Mouse (Mus musculus): Measurements from ENCODE around the gene Ttc21a. TPM values are rescaled to one million over a fixed set of nuclear protein-coding genes. Genes with fewer than 3 reads are reported as not detected.

Gene Ttc21a
- total RNA-seq, 1 experiment, result 0.40 TPM

DNA sequence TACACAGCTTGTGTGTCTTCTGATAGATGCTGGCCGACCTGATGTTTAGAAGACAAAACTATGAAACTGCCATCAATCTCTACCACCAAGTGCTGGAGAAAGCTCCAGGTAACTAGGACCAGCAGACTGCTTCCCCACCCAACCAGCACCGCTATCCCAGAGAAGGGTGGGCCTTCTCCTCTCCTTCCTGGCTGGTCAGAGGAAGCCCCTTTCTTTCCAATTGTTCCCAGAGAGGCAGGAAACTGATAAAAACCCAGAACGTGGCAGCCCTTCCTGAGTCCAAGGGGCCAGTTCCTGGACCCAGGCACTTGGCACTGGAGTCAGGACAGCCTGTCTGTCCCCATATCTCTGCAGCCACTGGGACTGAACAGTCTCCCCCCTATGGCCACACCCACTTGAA, 26.8 kb downstream of the Ttc21a start:
- H3K27ac ChIP-seq (ENCODE audit: insufficient read depth, low read depth, low read length, poor library complexity, severe bottlenecking), result no peak overlapping the region
- no peak for DNase-seq (ENCODE audit: low read depth, low spot score)
- peaks cover 5 to 12% of the 10 kb centered on the region in 2 experiments; a peak in 3 of 4 replicates for H3K4me1 ChIP-seq (ENCODE audit: control insufficient read depth in 2 of 2, insufficient read depth in 2 of 2, low read length in 2 of 2, poor library complexity in 1 of 2)
- H3K9me3 ChIP-seq (ENCODE audit: control insufficient read depth, insufficient read depth, low read depth, low read length), result no peaks in the 10 kb centered on the region
- no peaks in the 10 kb centered on the region for H3K36me3 ChIP-seq (ENCODE audit: control insufficient read depth, insufficient read depth, low read length, poor library complexity, severe bottlenecking)
- H3K9ac ChIP-seq (ENCODE audit: insufficient read depth, low read depth, low read length, poor library complexity, severe bottlenecking), result no peak overlapping the region
- in situ Hi-C loops (cut with MboI; ENCODE audit: low sequenced_read_pairs in 2 of 2, unreplicated experiment in 2 of 2), result no loop called here
- TF ChIP-seq HCFC1 (IDR thresholded peaks at IDR 0.05; ENCODE audit: borderline replicate concordance, insufficient read depth, low read length) (no peak), ZC3H11A (IDR thresholded peaks at IDR 0.05; ENCODE audit: borderline replicate concordance, low read depth, low read length) (no peak), CHD2 (IDR thresholded peaks at IDR 0.05; ENCODE audit: low read depth, low read length) (no peak), MAFK (IDR thresholded peaks at IDR 0.05; ENCODE audit: insufficient read depth, low read depth, low read length) (no peak), ZNF384 (IDR thresholded peaks at IDR 0.05; ENCODE audit: low read depth, low read length) (no peak)
- no peak overlapping the region for H3K4me3 ChIP-seq (ENCODE audit: insufficient read depth in 1 of 2, low read depth in 1 of 2, low read length in 2 of 2, poor library complexity in 1 of 2, severe bottlenecking in 1 of 2)

DNA sequence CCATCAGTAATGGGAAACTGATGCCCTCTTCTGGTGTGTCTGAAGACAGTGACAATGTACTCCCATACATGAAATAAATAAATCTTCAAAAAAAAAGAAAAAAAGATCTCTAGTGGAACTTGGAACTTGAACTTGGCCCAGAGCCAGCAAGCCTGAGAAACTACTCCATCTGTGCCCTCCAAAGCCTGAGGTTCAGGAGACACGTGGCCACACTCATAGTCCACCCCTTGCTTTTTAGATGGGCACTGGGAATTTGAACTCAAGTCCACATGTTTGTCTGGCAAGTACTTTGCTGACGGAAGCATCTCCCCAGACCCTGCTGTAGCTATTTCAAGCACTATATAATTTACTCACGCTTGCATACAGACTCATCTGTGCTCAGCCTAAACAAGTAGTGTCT, 27.8 kb downstream of the Ttc21a start:
- Histone ChIP-seq H3K27ac (ENCODE audit: insufficient read depth, low read depth, low read length, poor library complexity, severe bottlenecking) (no peak overlapping the region), H3K9me3 (ENCODE audit: control insufficient read depth, insufficient read depth, low read depth, low read length) (no peaks in the 10 kb centered on the region), H3K4me3 (ENCODE audit: insufficient read depth in 1 of 2, low read depth in 1 of 2, low read length in 2 of 2, poor library complexity in 1 of 2, severe bottlenecking in 1 of 2) (no peak overlapping the region), H3K9ac (ENCODE audit: insufficient read depth, low read depth, low read length, poor library complexity, severe bottlenecking) (no peak overlapping the region), H3K36me3 (ENCODE audit: control insufficient read depth, insufficient read depth, low read length, poor library complexity, severe bottlenecking) (no peaks in the 10 kb centered on the region), H3K4me1 (ENCODE audit: control insufficient read depth in 2 of 2, insufficient read depth in 2 of 2, low read length in 2 of 2, poor library complexity in 1 of 2) (peaks cover 5 to 13% of the 10 kb centered on the region in 2 experiments)
- TF ChIP-seq HCFC1 (IDR thresholded peaks at IDR 0.05; ENCODE audit: borderline replicate concordance, insufficient read depth, low read length), result no peak
- no peak for TF ChIP-seq CHD2 (IDR thresholded peaks at IDR 0.05; ENCODE audit: low read depth, low read length)
- no peak for TF ChIP-seq ZNF384 (IDR thresholded peaks at IDR 0.05; ENCODE audit: low read depth, low read length)
- no peak for TF ChIP-seq ZC3H11A (IDR thresholded peaks at IDR 0.05; ENCODE audit: borderline replicate concordance, low read depth, low read length)
- no peak for TF ChIP-seq MAFK (IDR thresholded peaks at IDR 0.05; ENCODE audit: insufficient read depth, low read depth, low read length)
- no peak for DNase-seq (ENCODE audit: low read depth, low spot score)
- in situ Hi-C loops (cut with MboI; ENCODE audit: low sequenced_read_pairs in 2 of 2, unreplicated experiment in 2 of 2), result no loop called here

DNA sequence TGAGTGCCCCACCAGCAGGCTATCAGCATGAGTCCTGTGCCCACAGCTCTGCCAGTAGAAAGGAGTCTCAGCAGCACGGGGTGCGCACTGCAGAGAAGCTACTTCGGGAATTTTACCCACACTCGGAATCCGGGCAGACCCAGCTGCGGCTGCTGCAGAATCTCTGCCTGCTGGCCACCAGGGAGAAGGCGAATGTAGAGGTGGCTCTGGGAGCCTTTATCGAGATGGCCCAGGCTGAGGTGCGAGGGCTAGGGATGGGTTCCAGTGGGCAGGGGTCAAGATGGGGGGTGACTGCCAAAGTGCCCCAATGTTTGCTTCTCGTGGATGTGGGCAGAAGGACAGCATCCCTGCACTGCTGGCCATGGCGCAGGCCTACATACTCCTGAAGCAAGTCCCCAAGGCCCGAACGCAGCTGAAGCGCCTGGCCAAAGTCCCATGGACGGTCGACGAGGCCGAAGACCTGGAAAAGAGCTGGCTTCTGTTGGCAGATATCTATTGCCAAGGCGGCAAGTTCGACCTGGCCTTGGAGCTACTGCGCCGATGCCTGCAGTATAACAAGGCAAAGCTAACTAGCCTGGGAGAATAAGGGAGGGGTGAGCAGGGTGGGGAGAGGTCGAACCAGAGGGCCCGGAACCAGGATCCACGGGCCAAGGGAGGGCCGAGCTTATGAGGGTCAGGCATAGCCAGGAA, 29.0 kb downstream of the Ttc21a start:
- DNase-seq (ENCODE audit: low read depth, low spot score), result no peak
- Histone ChIP-seq H3K36me3 (ENCODE audit: control insufficient read depth, insufficient read depth, low read length, poor library complexity, severe bottlenecking) (peaks cover 4% of the 10 kb centered on the region), H3K4me1 (ENCODE audit: control insufficient read depth in 2 of 2, insufficient read depth in 2 of 2, low read length in 2 of 2, poor library complexity in 1 of 2) (peaks cover 5 to 19% of the 10 kb centered on the region in 2 experiments), H3K9me3 (ENCODE audit: control insufficient read depth, insufficient read depth, low read depth, low read length) (no peaks in the 10 kb centered on the region), H3K4me3 (ENCODE audit: insufficient read depth in 1 of 2, low read depth in 1 of 2, low read length in 2 of 2, poor library complexity in 1 of 2, severe bottlenecking in 1 of 2) (no peak overlapping the region), H3K9ac (ENCODE audit: insufficient read depth, low read depth, low read length, poor library complexity, severe bottlenecking) (no peak overlapping the region), H3K27ac (ENCODE audit: insufficient read depth, low read depth, low read length, poor library complexity, severe bottlenecking) (no peak overlapping the region)
- in situ Hi-C loops (cut with MboI; ENCODE audit: low sequenced_read_pairs in 2 of 2, unreplicated experiment in 2 of 2), result no loop called here
- TF ChIP-seq ZC3H11A (IDR thresholded peaks at IDR 0.05; ENCODE audit: borderline replicate concordance, low read depth, low read length) (no peak), HCFC1 (IDR thresholded peaks at IDR 0.05; ENCODE audit: borderline replicate concordance, insufficient read depth, low read length) (no peak), MAFK (IDR thresholded peaks at IDR 0.05; ENCODE audit: insufficient read depth, low read depth, low read length) (no peak), ZNF384 (IDR thresholded peaks at IDR 0.05; ENCODE audit: low read depth, low read length) (no peak), CHD2 (IDR thresholded peaks at IDR 0.05; ENCODE audit: low read depth, low read length) (no peak)

- H3K9ac ChIP-seq (ENCODE audit: insufficient read depth, low read depth, low read length, poor library complexity, severe bottlenecking), result no peak overlapping the region
- H3K4me1 ChIP-seq (ENCODE audit: control insufficient read depth in 2 of 2, insufficient read depth in 2 of 2, low read length in 2 of 2, poor library complexity in 1 of 2), result peaks cover 0 to 9% of the 10 kb centered on the region in 2 experiments; a peak in 2 of 4 replicates
- no peak overlapping the region for H3K27ac ChIP-seq (ENCODE audit: insufficient read depth, low read depth, low read length, poor library complexity, severe bottlenecking)
- no peaks in the 10 kb centered on the region for H3K9me3 ChIP-seq (ENCODE audit: control insufficient read depth, insufficient read depth, low read depth, low read length)
- in situ Hi-C loops (cut with MboI; ENCODE audit: low sequenced_read_pairs in 2 of 2, unreplicated experiment in 2 of 2), result no loop called here
- H3K4me3 ChIP-seq (ENCODE audit: insufficient read depth in 1 of 2, low read depth in 1 of 2, low read length in 2 of 2, poor library complexity in 1 of 2, severe bottlenecking in 1 of 2), result no peak overlapping the region
- no peak for DNase-seq (ENCODE audit: low read depth, low spot score)
- H3K36me3 ChIP-seq (ENCODE audit: control insufficient read depth, insufficient read depth, low read length, poor library complexity, severe bottlenecking), result peaks cover 31% of the 10 kb centered on the region
- TF ChIP-seq ZC3H11A (IDR thresholded peaks at IDR 0.05; ENCODE audit: borderline replicate concordance, low read depth, low read length) (no peak), MAFK (IDR thresholded peaks at IDR 0.05; ENCODE audit: insufficient read depth, low read depth, low read length) (no peak), CHD2 (IDR thresholded peaks at IDR 0.05; ENCODE audit: low read depth, low read length) (no peak), HCFC1 (IDR thresholded peaks at IDR 0.05; ENCODE audit: borderline replicate concordance, insufficient read depth, low read length) (no peak), ZNF384 (IDR thresholded peaks at IDR 0.05; ENCODE audit: low read depth, low read length) (no peak)
Observed at GRCm38 (mm10) chr9:119969811-119970210, 32.4 kb downstream of the Ttc21a start.
